Mouse (Mus musculus): ENCODE data around the gene Kif2a.

- no peak for TF ChIP-seq CTCF (conservative IDR thresholded peaks at IDR 0.05 in 1 of 2, IDR thresholded peaks at IDR 0.05 in 1 of 2; ENCODE audit: low read depth in 2 of 2, low read length in 2 of 2)
- TF ChIP-seq POLR2A (IDR thresholded peaks at IDR 0.05; ENCODE audit: low read depth, low read length): no peak
Measured at GRCm38 (mm10) chr13:106961496-106961895, 60.4 kb downstream of the Kif2a start.

Measured in CH12.LX (cell line).